Mouse (Mus musculus): ENCODE results near the gene Plce1. TPM values are rescaled to one million over a fixed set of nuclear protein-coding genes. Genes with fewer than 3 reads are reported as not detected.
A peak's percentile ranks its signal among the peaks of the same experiment; 100 is the strongest.

The Plce1 gene
- 3.9 and 5.2 TPM in 2 replicates for polyA plus RNA-seq (2014; fragmentation: Nextera tagmentation; extraction: Ambion mirVana)

DNA sequence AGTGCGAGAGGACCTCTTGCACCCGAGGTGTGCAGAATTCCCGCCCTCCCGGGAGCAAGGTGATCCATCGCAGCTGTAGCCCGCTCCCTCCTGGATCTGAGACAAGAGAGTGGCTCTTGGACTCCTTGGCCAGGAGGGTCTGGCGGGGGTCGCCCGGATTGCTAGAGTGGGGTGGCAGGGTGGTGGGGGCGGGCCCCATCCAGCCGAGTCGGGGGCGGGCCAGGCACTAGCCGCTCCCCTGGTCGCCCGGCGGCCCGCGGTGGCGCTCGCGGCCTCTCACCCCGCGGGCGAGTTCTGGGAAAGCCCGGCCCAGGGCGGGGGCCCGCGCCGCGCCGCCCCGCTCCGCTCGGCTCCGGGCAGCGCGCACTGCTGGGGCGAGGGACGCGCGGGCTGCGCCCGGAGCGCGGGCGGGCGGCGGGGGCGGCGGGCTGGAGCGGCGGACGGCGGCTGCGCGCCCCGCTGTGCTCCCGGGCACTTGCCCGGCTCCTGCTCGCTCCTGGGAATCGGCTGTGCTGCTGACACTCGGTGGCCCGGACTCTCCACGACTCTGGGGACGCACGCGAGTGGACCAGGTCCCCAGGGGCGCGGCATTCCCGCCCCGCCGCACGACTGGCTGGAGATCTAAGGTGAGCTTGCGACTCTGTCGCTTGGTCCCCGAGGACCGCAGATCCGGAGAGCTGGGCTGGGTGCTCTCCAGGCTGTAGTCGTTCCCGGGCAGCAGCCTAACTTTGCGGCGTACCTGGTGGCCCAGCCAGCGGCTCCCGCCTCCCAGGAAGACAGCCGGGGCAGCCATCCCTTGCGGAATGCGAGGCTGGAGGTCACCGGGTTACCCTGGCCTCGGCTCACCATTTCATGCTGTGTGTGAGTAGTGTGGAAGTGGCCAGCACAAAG is at the start of gene Plce1:
Plce1 (plus strand) TSS at position 379 of the 891 bp plus-strand sequence.
- Histone ChIP-seq H3K4me2 (ENCODE audit: low read depth, low read length) (peak within 1 kb of the TSS; percentile 99), H3K9ac (replicated peaks; ENCODE audit: low read depth, low read length) (peak within 1 kb of the TSS; percentile 67), H3K27ac (ENCODE audit: low read depth, low read length) (peak within 1 kb of the TSS; percentile 48; the same call in 1 of the 2 replicates), H3K9me3 (ENCODE audit: control insufficient read depth, low read length) (no peaks in the 10 kb centered on the region), H3K27me3 (ENCODE audit: control insufficient read depth, insufficient read depth, low read length) (peaks cover 5% of the 10 kb centered on the region; the same call in 1 of the 2 replicates), H3K4me3 (ENCODE audit: low read depth, low read length) (peak within 1 kb of the TSS; percentile 66), H3K36me3 (ENCODE audit: control insufficient read depth, insufficient read depth, low read length) (no peaks in the 10 kb centered on the region), H3K4me1 (ENCODE audit: control insufficient read depth, insufficient read depth, low read length) (peaks cover 3% of the 10 kb centered on the region; the same call in 1 of the 2 replicates)
- peak; percentile 88 for ATAC-seq (ENCODE audit: low read depth)
- WGBS: under 1% methylated on average over 74 of the region's 90 CpGs

DNA sequence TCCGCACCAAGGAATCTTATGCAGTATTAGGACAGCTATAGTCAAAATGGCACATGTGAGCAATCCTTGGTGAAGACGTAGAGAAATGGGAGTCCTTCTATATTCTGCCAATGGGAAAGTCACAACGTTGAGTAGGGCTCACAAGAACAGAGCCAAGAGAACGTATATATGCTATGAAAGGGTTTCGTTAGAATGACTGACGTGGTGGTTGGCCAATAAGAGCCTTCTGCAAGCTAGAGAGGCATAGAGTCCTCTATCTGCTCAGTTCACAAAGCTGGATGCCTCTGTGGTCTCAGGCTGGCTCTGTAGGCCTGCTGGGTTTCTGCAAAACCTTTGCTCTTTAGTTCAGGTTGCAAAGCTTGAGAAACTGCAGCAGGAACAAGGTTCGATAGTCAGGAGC is 49.6 kb upstream of the Plce1 start:
- H3K9ac ChIP-seq (replicated peaks; ENCODE audit: low read depth, low read length): no peak overlapping the region
- 78% methylated on average over 7 of the region's 7 CpGs for WGBS
- no peak overlapping the region for H3K4me2 ChIP-seq (ENCODE audit: low read depth, low read length)
- no peaks in the 10 kb centered on the region for H3K4me1 ChIP-seq (ENCODE audit: control insufficient read depth, insufficient read depth, low read length)
- no peak for ATAC-seq (ENCODE audit: low read depth)
- H3K36me3 ChIP-seq (ENCODE audit: control insufficient read depth, insufficient read depth, low read length): no peaks in the 10 kb centered on the region
- no peaks in the 10 kb centered on the region for H3K9me3 ChIP-seq (ENCODE audit: control insufficient read depth, low read length)
- H3K4me3 ChIP-seq (ENCODE audit: low read depth, low read length): no peak overlapping the region
- no peak overlapping the region for H3K27ac ChIP-seq (ENCODE audit: low read depth, low read length)
- H3K27me3 ChIP-seq (ENCODE audit: control insufficient read depth, insufficient read depth, low read length): no peaks in the 10 kb centered on the region

DNA sequence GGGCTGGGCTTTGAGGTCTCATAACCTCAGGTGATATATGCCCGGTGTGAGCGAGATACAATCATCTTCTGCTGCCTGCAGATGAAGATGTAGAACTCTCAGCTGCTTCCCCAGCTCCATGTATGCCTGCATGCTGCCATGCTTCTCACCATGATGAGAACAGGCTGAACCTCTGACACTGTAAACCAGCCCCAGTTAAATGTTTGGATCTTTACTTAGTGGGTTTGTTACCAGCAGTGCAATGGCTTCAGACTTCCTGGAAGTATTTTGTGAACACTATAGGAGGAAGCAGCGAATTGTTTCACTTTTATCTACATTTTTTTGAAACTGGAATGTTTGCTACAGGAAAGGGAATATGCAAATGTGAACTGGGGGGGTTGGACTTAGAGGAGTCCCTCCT is 48.9 kb upstream of the Plce1 start:
- no peak for ATAC-seq (ENCODE audit: low read depth)
- Histone ChIP-seq H3K4me2 (ENCODE audit: low read depth, low read length) (no peak overlapping the region), H3K27ac (ENCODE audit: low read depth, low read length) (no peak overlapping the region), H3K4me3 (ENCODE audit: low read depth, low read length) (no peak overlapping the region), H3K27me3 (ENCODE audit: control insufficient read depth, insufficient read depth, low read length) (no peaks in the 10 kb centered on the region), H3K9me3 (ENCODE audit: control insufficient read depth, low read length) (no peaks in the 10 kb centered on the region), H3K4me1 (ENCODE audit: control insufficient read depth, insufficient read depth, low read length) (no peaks in the 10 kb centered on the region), H3K36me3 (ENCODE audit: control insufficient read depth, insufficient read depth, low read length) (no peaks in the 10 kb centered on the region), H3K9ac (replicated peaks; ENCODE audit: low read depth, low read length) (no peak overlapping the region)
- 84% methylated on average over 3 of the region's 3 CpGs for WGBS

DNA sequence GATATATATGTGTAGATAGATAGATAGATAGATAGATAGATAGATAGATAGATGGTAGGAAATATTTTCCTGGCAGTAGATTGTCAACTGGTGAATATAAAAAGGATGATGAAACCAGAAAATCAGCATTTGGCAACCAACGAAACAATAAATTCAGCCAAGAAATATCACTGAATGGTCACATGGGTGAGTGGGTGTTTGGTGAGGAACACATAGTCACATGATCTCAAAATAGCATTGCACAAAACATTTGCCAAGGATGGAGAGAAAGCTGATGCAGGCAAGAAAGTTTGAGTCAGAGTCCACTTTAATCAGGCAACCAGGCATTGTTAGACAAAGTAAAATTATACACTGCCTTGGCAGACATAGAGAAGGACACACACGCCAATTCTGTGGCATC is 47.5 kb upstream of the Plce1 start:
- Histone ChIP-seq H3K4me2 (ENCODE audit: low read depth, low read length) (no peak overlapping the region), H3K27me3 (ENCODE audit: control insufficient read depth, insufficient read depth, low read length) (no peaks in the 10 kb centered on the region), H3K36me3 (ENCODE audit: control insufficient read depth, insufficient read depth, low read length) (no peaks in the 10 kb centered on the region), H3K4me3 (ENCODE audit: low read depth, low read length) (no peak overlapping the region), H3K4me1 (ENCODE audit: control insufficient read depth, insufficient read depth, low read length) (no peaks in the 10 kb centered on the region), H3K27ac (ENCODE audit: low read depth, low read length) (no peak overlapping the region), H3K9ac (replicated peaks; ENCODE audit: low read depth, low read length) (no peak overlapping the region), H3K9me3 (ENCODE audit: control insufficient read depth, low read length) (no peaks in the 10 kb centered on the region)
- ATAC-seq (ENCODE audit: low read depth): no peak
- 86% methylated on average over 2 of the region's 2 CpGs for WGBS

DNA sequence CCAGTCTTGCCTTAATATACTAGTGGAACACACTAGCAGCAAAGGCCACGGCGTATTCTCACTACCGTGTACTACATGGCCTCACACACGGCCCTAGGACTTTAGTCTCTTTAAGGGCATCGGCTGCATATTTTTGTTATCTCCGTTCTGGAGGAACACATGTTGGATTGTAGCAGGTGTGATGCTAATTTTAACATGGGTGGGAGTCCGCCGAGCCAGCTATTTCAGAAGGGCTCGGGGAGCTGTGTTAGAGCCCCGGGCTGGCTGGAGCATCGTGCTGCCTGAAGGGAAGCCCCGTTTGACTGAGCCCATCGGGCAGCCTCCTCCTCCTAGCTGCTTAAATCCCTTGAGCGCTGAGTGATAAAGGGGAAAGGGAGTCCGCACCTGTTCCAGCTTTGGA is 45.7 kb upstream of the Plce1 start:
- ATAC-seq (ENCODE audit: low read depth): no peak
- Histone ChIP-seq H3K9me3 (ENCODE audit: control insufficient read depth, low read length) (no peaks in the 10 kb centered on the region), H3K4me1 (ENCODE audit: control insufficient read depth, insufficient read depth, low read length) (no peaks in the 10 kb centered on the region), H3K27ac (ENCODE audit: low read depth, low read length) (no peak overlapping the region), H3K4me2 (ENCODE audit: low read depth, low read length) (no peak overlapping the region), H3K4me3 (ENCODE audit: low read depth, low read length) (no peak overlapping the region), H3K36me3 (ENCODE audit: control insufficient read depth, insufficient read depth, low read length) (no peaks in the 10 kb centered on the region), H3K9ac (replicated peaks; ENCODE audit: low read depth, low read length) (no peak overlapping the region), H3K27me3 (ENCODE audit: control insufficient read depth, insufficient read depth, low read length) (no peaks in the 10 kb centered on the region)
- WGBS: 94% methylated on average over 15 of the region's 15 CpGs

DNA sequence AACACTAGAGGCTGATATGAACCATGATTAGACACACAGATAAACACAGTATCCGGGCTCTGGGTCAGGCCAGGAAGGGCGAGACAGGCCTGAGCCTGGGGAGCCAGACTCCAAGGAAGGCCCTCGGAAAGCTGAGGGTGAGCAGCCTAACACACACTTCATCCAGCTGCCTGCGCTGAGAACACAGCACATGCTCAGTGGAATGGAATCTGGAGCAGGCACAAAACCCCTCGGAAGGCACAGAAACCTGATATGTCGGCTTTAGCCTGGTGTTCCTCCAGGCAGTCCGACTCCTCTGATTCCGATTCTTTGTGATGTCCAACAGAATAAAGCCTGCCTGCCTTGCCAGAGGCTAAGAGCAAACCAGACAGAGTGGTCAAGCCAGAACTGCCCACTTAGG is 39.0 kb upstream of the Plce1 start:
- ATAC-seq (ENCODE audit: low read depth): no peak
- WGBS: 81% methylated on average over 8 of the region's 8 CpGs

DNA sequence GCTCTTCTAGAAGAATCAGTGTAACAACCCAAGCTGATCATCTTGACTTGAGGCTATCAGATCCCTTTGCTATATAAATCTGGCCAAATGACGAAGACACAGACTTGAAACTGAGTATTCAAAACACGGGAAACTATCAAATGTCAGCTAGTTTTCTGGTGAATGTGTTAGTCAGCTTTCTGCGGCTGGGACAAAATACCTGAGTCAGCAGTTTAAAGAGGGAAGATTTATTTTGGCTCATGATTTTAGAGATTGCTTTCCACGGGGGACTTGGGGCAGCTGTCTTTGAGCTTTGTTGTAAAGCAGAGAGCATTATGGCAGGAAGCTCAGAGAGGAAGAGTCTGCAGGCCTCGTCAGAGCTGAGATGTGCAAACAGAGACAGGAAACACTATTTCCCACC is 35.2 kb upstream of the Plce1 start:
- Histone ChIP-seq H3K9ac (replicated peaks; ENCODE audit: low read depth, low read length) (no peak overlapping the region), H3K36me3 (ENCODE audit: control insufficient read depth, insufficient read depth, low read length) (no peaks in the 10 kb centered on the region), H3K27me3 (ENCODE audit: control insufficient read depth, insufficient read depth, low read length) (no peaks in the 10 kb centered on the region), H3K4me1 (ENCODE audit: control insufficient read depth, insufficient read depth, low read length) (no peaks in the 10 kb centered on the region), H3K27ac (ENCODE audit: low read depth, low read length) (no peak overlapping the region), H3K4me2 (ENCODE audit: low read depth, low read length) (no peak overlapping the region), H3K4me3 (ENCODE audit: low read depth, low read length) (no peak overlapping the region), H3K9me3 (ENCODE audit: control insufficient read depth, low read length) (no peaks in the 10 kb centered on the region)
- no peak for ATAC-seq (ENCODE audit: low read depth)
- WGBS: 80% methylated on average over 5 of the region's 5 CpGs

More for the DNA sequence above, 39.0 kb upstream of the Plce1 start:
- Histone ChIP-seq H3K27me3 (ENCODE audit: control insufficient read depth, insufficient read depth, low read length) (no peaks in the 10 kb centered on the region), H3K9ac (replicated peaks; ENCODE audit: low read depth, low read length) (no peak overlapping the region), H3K9me3 (ENCODE audit: control insufficient read depth, low read length) (no peaks in the 10 kb centered on the region), H3K4me1 (ENCODE audit: control insufficient read depth, insufficient read depth, low read length) (no peaks in the 10 kb centered on the region), H3K4me2 (ENCODE audit: low read depth, low read length) (no peak overlapping the region), H3K4me3 (ENCODE audit: low read depth, low read length) (no peak overlapping the region), H3K36me3 (ENCODE audit: control insufficient read depth, insufficient read depth, low read length) (no peaks in the 10 kb centered on the region), H3K27ac (ENCODE audit: low read depth, low read length) (no peak overlapping the region)

DNA sequence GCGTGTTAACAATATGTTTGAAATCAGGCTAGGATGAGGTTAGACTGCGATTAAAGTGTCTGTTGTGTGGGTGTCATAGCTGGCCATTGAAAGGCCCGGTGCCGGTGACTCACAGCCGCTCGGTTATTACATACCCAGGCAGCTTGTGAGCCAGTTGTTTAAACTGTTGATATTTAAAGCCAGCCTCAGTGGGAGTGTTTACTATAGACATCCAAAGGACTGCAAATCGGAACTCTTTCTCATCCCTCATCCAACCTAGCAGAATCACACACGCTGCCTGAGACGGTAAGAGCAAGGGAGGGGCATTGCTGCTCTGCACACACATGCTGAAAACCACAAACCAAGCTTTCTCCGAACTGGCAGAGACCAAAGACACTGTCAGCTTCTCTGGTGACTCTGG is 25.7 kb upstream of the Plce1 start:
- Histone ChIP-seq H3K9ac (replicated peaks; ENCODE audit: low read depth, low read length) (no peak overlapping the region), H3K27ac (ENCODE audit: low read depth, low read length) (no peak overlapping the region), H3K4me2 (ENCODE audit: low read depth, low read length) (no peak overlapping the region), H3K4me1 (ENCODE audit: control insufficient read depth, insufficient read depth, low read length) (no peaks in the 10 kb centered on the region), H3K36me3 (ENCODE audit: control insufficient read depth, insufficient read depth, low read length) (no peaks in the 10 kb centered on the region), H3K4me3 (ENCODE audit: low read depth, low read length) (no peak overlapping the region), H3K27me3 (ENCODE audit: control insufficient read depth, insufficient read depth, low read length) (no peaks in the 10 kb centered on the region), H3K9me3 (ENCODE audit: control insufficient read depth, low read length) (no peaks in the 10 kb centered on the region)
- ATAC-seq (ENCODE audit: low read depth): no peak
- WGBS: 89% methylated on average over 10 of the region's 10 CpGs

DNA sequence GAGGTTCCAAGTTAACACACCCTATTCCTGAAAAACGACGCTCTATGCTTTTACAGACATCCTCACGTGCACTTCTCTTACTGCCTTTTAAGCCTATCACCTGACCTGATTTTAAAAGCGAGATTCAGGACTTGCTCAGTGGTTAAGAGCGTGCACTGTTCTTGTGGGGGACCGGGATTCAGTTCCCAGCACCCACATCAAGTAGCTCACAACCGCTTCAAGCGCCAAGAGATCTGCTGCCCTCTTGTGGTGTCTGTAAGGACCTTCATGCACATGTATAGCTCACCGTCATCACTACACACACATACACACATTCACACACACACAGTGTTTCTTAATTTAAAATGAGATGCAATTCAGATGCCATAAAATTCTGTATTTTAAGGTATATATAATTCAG is 21.9 kb upstream of the Plce1 start:
- Histone ChIP-seq H3K4me2 (ENCODE audit: low read depth, low read length) (no peak overlapping the region), H3K4me3 (ENCODE audit: low read depth, low read length) (no peak overlapping the region), H3K4me1 (ENCODE audit: control insufficient read depth, insufficient read depth, low read length) (no peaks in the 10 kb centered on the region), H3K27ac (ENCODE audit: low read depth, low read length) (no peak overlapping the region), H3K9ac (replicated peaks; ENCODE audit: low read depth, low read length) (no peak overlapping the region), H3K27me3 (ENCODE audit: control insufficient read depth, insufficient read depth, low read length) (no peaks in the 10 kb centered on the region), H3K36me3 (ENCODE audit: control insufficient read depth, insufficient read depth, low read length) (no peaks in the 10 kb centered on the region), H3K9me3 (ENCODE audit: control insufficient read depth, low read length) (no peaks in the 10 kb centered on the region)
- WGBS: 95% methylated on average over 9 of the region's 9 CpGs
- ATAC-seq (ENCODE audit: low read depth): no peak

All from neural tube, embryonic 14.5 days (tissue).